ENCODE assay signal across 7 mouse cellular contexts in genomic region chr13:44977483-44978141, GRCm38 (mm10). TPM values are rescaled to one million over a fixed set of nuclear protein-coding genes. Genes with fewer than 3 reads are reported as not detected.
DNase-seq lines count a peak whose midpoint lies in the region; ATAC-seq and TF ChIP-seq lines count a peak whose summit lies in the region.

No protein-coding gene starts in this region.

- in situ Hi-C loops in Patski (cut with MboI; ENCODE audit: low pct_unique_long_range_greater_than_20kb) = loop anchor here (10.0 kb wide), 2 partner anchors 243 to 1123 kb away; no protein-coding TSS in a partner anchor

- H3K36me3 ChIP-seq in liver, embryonic 14.5 days (replicated peaks; ENCODE audit: control insufficient read depth, insufficient read depth, low read depth) = no peaks in the 10 kb centered on the region

- peak in 1 of 3 experiments; percentile 13 for DNase-seq in liver, embryonic 14.5 days (ENCODE audit: low read depth in 3 of 3, low spot score in 3 of 3)
- DNase-seq in liver (no peak), Patski (ENCODE audit: low read depth, low spot score) (no peak)
- peak; percentile 20 for DNase-seq in forelimb bud, embryonic 11.5 days (ENCODE audit: low read depth, low spot score)
- DNase-seq in adrenal gland, adult 18-20 months (ENCODE audit: low spot score in 2 of 2) = no peak
- no peak for DNase-seq in lung, postnatal 10 days

- ATAC-seq in liver, embryonic 14.5 days (ENCODE audit: insufficient read depth) = no peak
- no peak for ATAC-seq in Patski
- peak; percentile 56; the same call in 1 of the 2 replicates for ATAC-seq in neutrophil, adult 5-6 weeks (ENCODE audit: extremely low read depth, insufficient number of reproducible peaks, low FRiP score, poor library complexity, severe bottlenecking)

- H3K27me3 ChIP-seq in liver, embryonic 14.5 days (ENCODE audit: control insufficient read depth, insufficient read depth, low read length) = no peaks in the 10 kb centered on the region
- no peaks in the 10 kb centered on the region for H3K27me3 ChIP-seq in Patski

- H3K27ac ChIP-seq in liver, embryonic 14.5 days = no peak overlapping the region

- 71% methylated on average over 2 of the region's 2 CpGs for WGBS in liver, embryonic 14.5 days (ENCODE audit: insufficient replicate concordance)

- CTCF ChIA-PET in Patski (lab: Charles Lee) = interaction anchor here (1.0 to 1.9 kb wide), 3 partner anchors 21 to 219 kb away, joined by 3 to 6 read pairs (median 6); no protein-coding TSS in a partner anchor

- no peak overlapping the region for H3K4me2 ChIP-seq in liver, embryonic 14.5 days (ENCODE audit: low read depth)

- no peaks in the 10 kb centered on the region for H3K9me3 ChIP-seq in liver, embryonic 14.5 days (ENCODE audit: control insufficient read depth, low read length)

- no peaks in the 10 kb centered on the region for H3K4me1 ChIP-seq in liver, embryonic 14.5 days (replicated peaks; ENCODE audit: control insufficient read depth in 2 of 2, insufficient read depth in 2 of 2, low read length in 1 of 2)

- peak; percentile 53; the same call in 1 of the 2 replicates for TF ChIP-seq CTCF in liver, embryonic 14.5 days (IDR thresholded peaks at IDR 0.05; ENCODE audit: low read depth)
- peak; percentile 45 for TF ChIP-seq CTCF in Patski (IDR thresholded peaks at IDR 0.05)

- H3K4me3 ChIP-seq in liver, embryonic 14.5 days (ENCODE audit: insufficient read depth in 1 of 2, low read depth in 2 of 2, low read length in 2 of 2) = no peak overlapping the region

- TF ChIP-seq EP300 in liver, embryonic 14.5 days (IDR thresholded peaks at IDR 0.05; ENCODE audit: low read depth) = no peak

- H3K9ac ChIP-seq in liver, embryonic 14.5 days (replicated peaks) = no peak overlapping the region

- POLR2A ChIA-PET in Patski (lab: Charles Lee) = no interaction called here

RNA-seq across cellular contexts. Expression of gene Dtnbp1, which starts 24.3 kb away (rescaled TPM):
- 16.8 and 18.9 TPM in 2 replicates for polyA plus RNA-seq in liver, embryonic 14.5 days (2012; rRNA removed)
- polyA plus RNA-seq in liver, embryonic 14.5 days (2014; fragmentation: Nextera tagmentation; extraction: Ambion mirVana) = 25.0 and 27.6 TPM in 2 replicates
- polyA plus RNA-seq in Patski (2021) = 155 TPM
- total RNA-seq in neutrophil, adult 5-6 weeks (2017) = 26.4 and 28.1 TPM in 2 replicates
- 10 to 100 TPM; 52.0 to 98.8 TPM for total RNA-seq in adrenal gland, adult 18-20 months (2021)
